Mouse (Mus musculus): ENCODE results near the gene Ankrd17.

GRCm38 (mm10) chr5:90340847-90341246 is 25.5 kb downstream of the Ankrd17 start:
- TF ChIP-seq POLR2A (IDR thresholded peaks at IDR 0.05; ENCODE audit: borderline replicate concordance, extremely low read depth, insufficient read depth, insufficient read length, poor library complexity, severe bottlenecking) = no peak
- TF ChIP-seq CTCF (IDR thresholded peaks at IDR 0.05; ENCODE audit: borderline replicate concordance, extremely low read depth, insufficient read depth, insufficient read length) = no peak

All from brain, embryonic 14.5 days (tissue).